Mouse (Mus musculus) myocyte (in vitro differentiated cells): ENCODE results near the gene Flywch2.

Experiments
- CEBPB ChIP-seq: IDR thresholded peaks from 2 replicates; pipeline ENCODE4 v1.6.1; 2011; ENCODE audit warnings: mild to moderate bottlenecking, moderate library complexity; ENCODE audit not compliant: poor library complexity, insufficient read depth, severe bottlenecking
- E2F4 ChIP-seq: IDR thresholded peaks from one replicate; pipeline ENCODE4 v1.6.1; 2011; ENCODE audit warnings: mild to moderate bottlenecking, control low read depth, moderate library complexity; ENCODE audit not compliant: insufficient read depth
- MAX ChIP-seq: IDR thresholded peaks from one replicate; pipeline ENCODE4 v1.6.1; 2011; ENCODE audit warnings: low read depth, mild to moderate bottlenecking, control low read depth
- MYOD1 ChIP-seq, 3 experiments: IDR thresholded peaks; one replicate each; pipeline ENCODE4 v1.6.1; 2011; ENCODE audit warnings: control low read depth in 2 of 3, low read depth in 2 of 3, mild to moderate bottlenecking in 2 of 3, moderate library complexity in 1 of 3; ENCODE audit not compliant: insufficient read length in 2 of 3, control insufficient read depth in 1 of 3
- MYOG ChIP-seq, 3 experiments: IDR thresholded peaks; one replicate each; pipeline ENCODE4 v1.6.1; 2011; ENCODE audit warnings: control low read depth in 2 of 3, low read depth in 2 of 3, mild to moderate bottlenecking in 2 of 3; ENCODE audit not compliant: insufficient read length in 2 of 3, control insufficient read depth in 1 of 3, insufficient read depth in 1 of 3
- POLR2A ChIP-seq: IDR thresholded peaks from one replicate; pipeline ENCODE4 v1.6.1; 2011; ENCODE audit warnings: low read depth, mild to moderate bottlenecking, control low read depth, moderate library complexity; ENCODE audit not compliant: insufficient read length
- POLR2AphosphoS2 ChIP-seq: IDR thresholded peaks from one replicate; pipeline ENCODE4 v1.6.1; 2011; ENCODE audit warnings: low read depth, control low read depth; ENCODE audit not compliant: insufficient read length
- SRF ChIP-seq: IDR thresholded peaks from one replicate; pipeline ENCODE4 v1.6.1; 2011; ENCODE audit warnings: low read depth; ENCODE audit not compliant: control insufficient read depth, insufficient read length
- TCF12 ChIP-seq: IDR thresholded peaks from one replicate; pipeline ENCODE4 v1.6.1; 2011; ENCODE audit warnings: mild to moderate bottlenecking, control low read depth; ENCODE audit not compliant: poor library complexity, insufficient read depth, severe bottlenecking
- USF1 ChIP-seq: IDR thresholded peaks from one replicate; pipeline ENCODE4 v1.6.1; 2011; ENCODE audit warnings: low read depth, mild to moderate bottlenecking, control low read depth, moderate library complexity

DNA sequence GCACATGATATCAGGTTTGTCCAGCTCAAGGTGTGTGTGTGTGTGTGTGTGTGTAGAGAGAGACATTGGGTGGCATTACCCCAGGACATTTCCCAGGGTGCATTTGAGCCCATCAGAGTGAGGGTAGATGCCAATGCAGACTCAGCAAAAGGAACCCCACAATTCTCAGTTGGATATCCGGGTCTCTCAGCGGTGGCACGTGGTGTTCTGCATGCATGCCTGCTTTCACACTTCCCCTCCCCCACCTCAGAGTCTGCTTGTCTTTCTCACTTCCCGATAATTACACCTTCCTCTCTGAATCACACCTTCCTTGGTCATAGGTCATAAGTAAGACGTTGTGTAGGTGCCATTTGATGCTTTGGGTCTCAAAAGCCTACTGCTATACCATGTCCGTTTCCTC, 37.9 kb downstream of the Flywch2 start:
- TF ChIP-seq USF1 (no peak), POLR2A (no peak), MYOG (IDR thresholded peaks at IDR 0.05; ENCODE audit: control insufficient read depth in 1 of 3, insufficient read depth in 1 of 3, insufficient read length in 2 of 3, low read depth in 2 of 3) (no peak), CEBPB (no peak), E2F4 (no peak), MYOD1 (IDR thresholded peaks at IDR 0.05; ENCODE audit: control insufficient read depth in 1 of 3, insufficient read length in 2 of 3, low read depth in 2 of 3) (no peak), MAX (no peak), POLR2AphosphoS2 (no peak), TCF12 (no peak), SRF (no peak)
